Mouse (Mus musculus): ENCODE results near the gene Mrpl23.

Mrpl23 gene

GRCm38 (mm10) chr7:142532671-142533058 lies at the start of gene Mrpl23:
Gene Mrpl23 (plus strand): TSS chr7:142532686.
- no peak for DNase-seq (ENCODE audit: low spot score in 2 of 2)

- DNase-seq (ENCODE audit: low spot score in 2 of 2), result no peak
Observed at GRCm38 (mm10) chr7:142483136-142483535, 49.4 kb upstream of the Mrpl23 start.

GRCm38 (mm10) chr7:142484780-142485179 lies 47.7 kb upstream of the Mrpl23 start:
- no peak for DNase-seq (ENCODE audit: low spot score in 2 of 2)

DNA sequence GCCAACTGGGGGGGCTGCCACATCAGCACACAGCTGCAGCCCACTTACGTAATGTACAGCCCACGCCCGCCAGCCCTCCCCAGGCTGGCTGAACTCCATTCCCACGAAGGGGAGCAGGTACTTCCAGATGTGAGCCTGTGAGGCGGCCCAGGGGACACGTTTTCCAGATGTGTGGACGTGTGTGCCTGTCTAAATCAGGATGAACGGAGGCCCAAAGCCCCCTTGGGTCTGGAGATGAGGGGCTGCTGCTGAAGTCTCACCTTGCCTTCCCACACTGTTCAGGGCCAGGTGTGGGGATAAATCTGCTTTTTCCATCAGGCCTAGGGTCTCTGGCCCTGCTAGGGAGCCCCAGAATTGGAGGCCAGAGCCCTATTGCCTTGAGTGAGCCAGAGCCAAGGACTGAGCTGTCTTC lies 45.7 kb upstream of the Mrpl23 start:
- DNase-seq (ENCODE audit: low spot score in 2 of 2), result no peak

- DNase-seq (ENCODE audit: low spot score in 2 of 2), result no peak
Observed at GRCm38 (mm10) chr7:142487341-142487859, 45.1 kb upstream of the Mrpl23 start.

GRCm38 (mm10) chr7:142488053-142488452 lies 44.4 kb upstream of the Mrpl23 start:
- no peak for DNase-seq (ENCODE audit: low spot score in 2 of 2)

DNA sequence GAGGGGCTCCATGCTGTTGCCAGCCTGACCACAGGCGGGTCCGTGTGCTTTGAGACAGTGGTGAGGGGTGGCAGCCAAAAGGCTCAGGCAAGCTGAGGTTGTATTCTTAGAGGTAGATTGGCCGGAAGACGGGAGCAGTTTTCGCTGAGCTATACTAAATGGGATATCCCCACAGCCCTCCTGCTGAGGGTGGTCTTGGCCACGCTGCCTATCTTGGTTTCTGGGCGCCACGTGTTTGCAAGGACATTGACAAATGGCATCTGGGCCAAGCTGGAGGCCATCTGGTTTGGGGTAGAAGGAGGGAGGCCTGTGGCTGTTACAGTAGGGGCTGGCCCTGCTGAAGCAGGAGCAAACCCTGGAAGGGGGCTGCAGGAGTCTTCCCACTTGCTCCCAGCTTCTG lies 39.0 kb upstream of the Mrpl23 start:
- DNase-seq (ENCODE audit: low spot score in 2 of 2), result no peak

DNA sequence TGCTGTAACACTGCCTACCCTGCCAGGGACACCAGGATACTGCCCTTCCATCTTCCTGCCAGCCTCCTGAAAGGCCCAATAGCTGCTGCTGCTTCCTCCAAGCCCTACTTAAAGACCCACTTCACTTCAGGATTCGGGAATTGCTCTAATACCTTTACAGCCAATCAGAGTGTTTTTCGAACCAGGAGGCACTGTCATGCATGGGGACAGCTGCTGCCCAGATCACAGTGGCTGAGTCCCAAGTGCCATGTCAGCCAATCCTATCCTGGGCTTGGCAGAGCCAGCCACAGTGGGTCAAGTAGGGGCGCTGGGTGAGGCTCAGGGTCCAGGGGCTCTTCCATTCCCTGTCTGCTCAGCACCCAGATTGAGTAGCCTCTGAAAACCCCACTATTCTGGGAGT lies 36.3 kb upstream of the Mrpl23 start:
- no peak for DNase-seq (ENCODE audit: low spot score in 2 of 2)

DNA sequence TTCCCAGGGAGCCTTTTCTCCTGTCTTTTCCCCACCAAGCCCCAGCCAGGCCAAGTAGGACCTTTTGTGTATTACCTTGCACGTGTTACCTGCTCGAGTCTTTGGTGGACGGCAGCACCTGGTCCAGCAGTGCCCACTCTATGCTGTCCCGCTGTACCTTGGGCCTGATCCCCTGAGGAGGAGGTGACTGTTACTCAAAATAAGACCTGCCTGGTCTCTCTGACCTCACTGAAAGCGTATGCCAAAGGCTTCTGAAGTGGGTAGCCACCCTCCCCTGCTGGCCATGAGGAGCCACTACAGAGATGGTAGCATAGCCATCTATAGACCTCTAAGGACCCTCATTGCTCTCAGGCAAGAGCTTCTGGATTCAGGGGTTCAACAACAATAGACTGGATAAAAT lies 35.7 kb upstream of the Mrpl23 start:
- no peak for DNase-seq (ENCODE audit: low spot score in 2 of 2)

DNA sequence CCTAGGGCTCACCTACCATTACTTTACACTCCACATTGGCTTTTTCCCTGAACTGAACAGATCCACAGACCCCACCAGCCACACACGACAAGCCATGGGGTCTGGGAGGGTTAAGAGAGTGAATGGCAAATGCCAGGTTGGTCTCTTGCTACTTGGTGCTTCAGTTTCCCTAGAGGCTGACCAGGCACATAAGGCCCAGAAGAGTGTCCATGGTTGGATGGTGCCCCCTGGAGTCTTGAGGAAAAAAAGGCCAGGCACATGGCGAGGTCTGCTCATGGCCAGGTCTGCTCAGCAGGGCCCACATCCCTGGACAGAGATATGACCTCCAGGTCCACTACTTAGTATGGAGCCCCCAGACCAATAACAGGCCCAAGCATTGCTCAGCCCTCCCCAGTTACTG lies 34.7 kb upstream of the Mrpl23 start:
- DNase-seq (ENCODE audit: low spot score in 2 of 2), result no peak

GRCm38 (mm10) chr7:142498575-142498974 lies 33.9 kb upstream of the Mrpl23 start, which contains the start of gene Tnnt3:
Gene Tnnt3 (plus strand): TSS chr7:142498836.
- DNase-seq (ENCODE audit: low spot score in 2 of 2), result no peak

DNA sequence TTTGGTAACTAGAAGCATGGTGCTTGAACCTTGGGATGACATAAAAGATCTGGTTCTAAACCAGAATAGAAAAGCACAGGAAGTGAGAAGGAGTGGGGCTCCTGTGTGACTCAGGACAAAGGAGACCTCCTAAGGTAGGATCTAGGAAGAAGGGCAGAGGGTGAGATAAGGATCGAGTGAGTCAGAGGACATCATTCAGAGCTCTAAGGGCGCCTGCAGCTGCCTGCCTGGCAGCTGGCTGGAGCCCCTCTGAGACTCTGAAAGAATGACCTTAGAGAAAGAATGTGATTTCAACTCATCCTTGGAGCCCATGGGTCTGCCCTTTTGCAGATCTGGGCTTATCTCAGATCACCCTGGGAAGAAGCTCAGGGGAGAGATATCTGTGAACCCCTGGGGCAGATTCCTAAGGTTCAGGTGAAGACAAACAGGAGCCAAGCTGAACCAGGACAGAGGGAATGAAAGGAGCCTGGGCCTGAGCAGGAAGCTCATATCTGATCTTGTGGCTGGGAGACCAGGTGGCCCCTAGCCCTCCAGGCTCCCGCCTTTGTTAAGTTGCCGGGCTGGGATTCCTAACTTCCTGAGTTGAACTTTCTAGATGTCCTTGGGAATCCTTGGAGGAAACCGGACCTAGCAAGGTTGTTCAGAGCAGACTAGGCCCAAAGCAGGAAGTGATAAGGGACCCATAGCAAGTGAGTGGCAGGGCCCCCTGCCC lies 33.3 kb upstream of the Mrpl23 start:
- no peak for DNase-seq (ENCODE audit: low spot score in 2 of 2)

DNA sequence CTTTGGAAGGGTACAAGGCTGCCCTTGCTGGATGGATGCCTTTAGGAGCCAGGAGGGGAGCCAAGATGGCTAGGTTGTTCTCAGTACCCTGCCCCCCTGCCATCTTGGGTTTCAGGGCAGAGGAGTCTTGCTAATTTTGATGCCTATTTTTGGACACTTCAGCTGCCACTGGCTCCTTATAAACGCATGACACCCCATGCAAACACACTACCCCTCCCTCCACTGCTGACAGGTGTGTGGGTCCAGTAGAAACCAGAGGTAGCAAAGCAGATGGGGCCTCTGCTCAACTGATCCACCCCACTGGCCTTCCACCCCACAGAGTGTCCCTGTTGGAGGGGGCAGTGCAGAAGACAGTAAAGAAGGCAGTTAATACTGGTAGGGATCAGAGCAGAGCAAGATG lies 32.5 kb upstream of the Mrpl23 start:
- DNase-seq (ENCODE audit: low spot score in 2 of 2), result no peak

GRCm38 (mm10) chr7:142503206-142503605 lies 29.3 kb upstream of the Mrpl23 start:
- no peak for DNase-seq (ENCODE audit: low spot score in 2 of 2)

- no peak for DNase-seq (ENCODE audit: low spot score in 2 of 2)
Observed at GRCm38 (mm10) chr7:142505942-142506341, 26.5 kb upstream of the Mrpl23 start.

- DNase-seq (ENCODE audit: low spot score in 2 of 2), result no peak
Observed at GRCm38 (mm10) chr7:142506501-142506900, 26.0 kb upstream of the Mrpl23 start.

DNA sequence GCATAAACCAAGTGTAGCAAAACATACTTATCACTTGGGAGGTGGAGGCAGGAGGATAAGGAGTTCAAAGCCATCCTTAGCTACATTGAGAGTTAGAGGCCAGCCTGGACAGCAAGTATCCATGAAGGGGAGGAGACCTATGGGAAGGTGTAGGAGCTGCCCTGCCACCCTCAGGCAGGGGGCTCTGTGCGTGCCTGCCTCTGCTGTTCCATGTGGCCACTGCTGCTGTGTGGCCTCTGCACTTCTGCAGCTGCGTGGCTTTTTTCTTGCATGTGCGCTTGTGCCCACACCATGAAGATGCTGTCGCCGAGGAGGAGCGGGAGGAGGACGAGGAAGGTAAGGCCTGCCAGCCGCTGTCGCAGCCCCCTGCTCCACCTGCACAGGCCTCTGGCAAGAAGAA lies 25.0 kb upstream of the Mrpl23 start:
- DNase-seq (ENCODE audit: low spot score in 2 of 2), result no peak

DNA sequence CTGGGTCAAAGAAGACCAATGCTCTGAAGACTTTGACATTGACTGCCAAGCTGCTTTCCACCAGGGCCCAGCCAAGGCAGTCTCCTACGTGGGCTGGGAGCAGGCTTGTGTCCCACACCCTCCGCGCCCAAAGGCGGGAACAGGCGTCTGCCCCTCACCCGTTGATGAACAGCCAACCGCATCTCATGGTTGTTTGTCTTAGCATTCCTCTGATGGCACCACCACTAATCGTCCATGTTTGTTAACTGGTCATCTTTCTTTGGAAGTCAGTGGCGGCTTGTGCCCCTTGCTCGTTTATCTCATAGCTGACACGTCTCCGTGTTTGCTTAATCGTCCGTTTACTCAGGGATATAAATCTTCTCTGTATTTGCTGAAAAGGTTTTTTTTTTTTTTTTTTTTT lies 23.0 kb upstream of the Mrpl23 start:
- no peak for DNase-seq (ENCODE audit: low spot score in 2 of 2)

DNA sequence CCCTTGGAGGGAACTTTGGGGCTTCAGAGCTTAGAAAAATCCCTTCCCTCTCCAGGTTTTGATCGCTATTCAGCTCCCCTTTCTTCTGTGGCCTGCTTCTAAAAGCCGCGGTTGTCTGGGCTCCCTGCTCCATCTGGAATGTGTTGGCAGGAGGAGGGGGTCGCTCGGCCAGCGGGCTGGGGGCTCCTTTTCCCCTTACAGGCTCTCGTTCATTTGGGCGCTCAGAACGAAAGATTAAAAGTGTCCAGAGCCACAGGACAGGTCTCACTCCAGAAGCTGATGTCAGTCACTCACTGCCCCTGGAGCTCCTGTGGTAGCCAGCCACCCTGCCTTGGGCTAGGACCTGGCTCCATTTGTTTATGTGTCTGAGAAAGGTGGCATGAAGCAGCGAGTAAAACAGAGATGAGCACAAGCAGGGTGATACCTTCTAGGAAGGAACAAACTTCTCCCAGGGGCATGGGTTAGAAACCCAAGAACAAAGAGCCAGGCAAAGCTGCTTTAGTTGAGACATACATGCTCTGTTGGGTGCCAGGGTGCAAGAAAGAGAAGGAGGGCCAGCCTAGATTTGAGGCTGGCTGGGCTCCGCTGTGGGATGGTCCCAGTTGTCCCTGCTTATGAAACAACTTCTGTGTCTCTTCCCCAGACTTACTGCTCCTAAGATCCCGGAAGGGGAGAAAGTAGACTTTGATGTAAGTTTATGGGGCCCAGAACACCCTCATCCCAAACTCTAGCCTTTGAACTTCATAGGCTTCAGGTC lies 22.3 kb upstream of the Mrpl23 start:
- no peak for DNase-seq (ENCODE audit: low spot score in 2 of 2)

DNA sequence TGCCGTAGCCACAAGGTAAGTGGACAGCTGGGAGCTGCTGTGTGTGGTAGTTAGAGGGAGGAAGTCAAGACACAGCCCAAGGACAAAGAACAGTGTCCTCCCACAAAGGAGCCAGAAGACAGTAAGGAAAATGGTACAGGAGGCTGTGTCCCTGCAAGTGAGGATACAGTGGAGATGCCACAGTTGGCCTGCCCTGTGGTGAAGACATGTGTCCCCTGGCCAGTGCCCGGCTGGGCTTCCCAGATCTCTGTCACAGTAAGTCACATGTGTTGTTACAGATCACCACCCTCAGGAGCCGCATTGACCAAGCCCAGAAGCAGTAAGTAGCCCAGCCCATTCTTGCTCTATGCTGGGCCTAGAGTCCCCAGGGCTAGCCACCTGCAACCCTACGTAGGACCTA lies 18.4 kb upstream of the Mrpl23 start:
- DNase-seq (ENCODE audit: low spot score in 2 of 2), result no peak

GRCm38 (mm10) chr7:142516221-142516978 lies 16.1 kb upstream of the Mrpl23 start:
- DNase-seq (ENCODE audit: low spot score in 2 of 2), result no peak

- DNase-seq (ENCODE audit: low spot score in 2 of 2), result no peak
Observed at GRCm38 (mm10) chr7:142517531-142517930, 15.0 kb upstream of the Mrpl23 start.

Data from thymus, postnatal 10 days (tissue).